Mouse (Mus musculus) cerebellum, adult (tissue): Measurements from ENCODE around the gene Hsf2bp.

Source experiments
- ATAC-seq: cut with Nextera tagmentation; 2 replicates; pipeline ENCODE4 v1.9.2; 2017; ENCODE audit warnings: mild to moderate bottlenecking, moderate library complexity, mixed read lengths; ENCODE audit not compliant: insufficient number of reproducible peaks, low FRiP score, low TSS enrichment

Gene Hsf2bp

GRCm38 (mm10) chr17:31915756-31916460 is 120.2 kb downstream of the Hsf2bp start:
- no peak for ATAC-seq

GRCm38 (mm10) chr17:31914323-31914722 is 121.8 kb downstream of the Hsf2bp start:
- no peak for ATAC-seq

GRCm38 (mm10) chr17:31912881-31913662 is 123.1 kb downstream of the Hsf2bp start:
- no peak for ATAC-seq

- no peak for ATAC-seq
These were observed 123.8 kb downstream of the Hsf2bp start for GRCm38 (mm10) chr17:31912387-31912786.

GRCm38 (mm10) chr17:31908966-31909365 is 127.2 kb downstream of the Hsf2bp start:
- ATAC-seq: no peak

- ATAC-seq: no peak
These were observed 129.7 kb downstream of the Hsf2bp start for GRCm38 (mm10) chr17:31906441-31906840.

- no peak for ATAC-seq
These were observed 130.3 kb downstream of the Hsf2bp start for GRCm38 (mm10) chr17:31905791-31906211.

- ATAC-seq: no peak
These were observed 130.9 kb downstream of the Hsf2bp start for GRCm38 (mm10) chr17:31905201-31905790.

- ATAC-seq: no peak
These were observed 132.1 kb downstream of the Hsf2bp start for GRCm38 (mm10) chr17:31904036-31904435.

GRCm38 (mm10) chr17:31902630-31903198 is 133.4 kb downstream of the Hsf2bp start:
- no peak for ATAC-seq

GRCm38 (mm10) chr17:31901461-31902204 is 134.5 kb downstream of the Hsf2bp start:
- ATAC-seq: no peak

- ATAC-seq: no peak
These were observed 137.2 kb downstream of the Hsf2bp start for GRCm38 (mm10) chr17:31898941-31899340.

GRCm38 (mm10) chr17:31897186-31897793 is 138.9 kb downstream of the Hsf2bp start:
- ATAC-seq: no peak

- ATAC-seq: no peak
These were observed 139.4 kb downstream of the Hsf2bp start for GRCm38 (mm10) chr17:31896751-31897150.

GRCm38 (mm10) chr17:31896311-31896710 is 139.8 kb downstream of the Hsf2bp start:
- ATAC-seq: no peak
